Mouse (Mus musculus) heart, embryonic 15.5 days (tissue): ENCODE results near the gene Xkrx. TPM values are rescaled to one million over a fixed set of nuclear protein-coding genes. Genes with fewer than 3 reads are reported as not detected.
"Not testable (repeated sequence)": the region's sequence is repeated elsewhere in the genome, so short reads cannot be mapped to it uniquely, and the experiment has no call there.

Experiments used
- ATAC-seq: fragments of 200-750 bp; cut with Nextera tagmentation; replicated peaks from 2 replicates; pipeline ENCODE4 v1.8.0; 2017; ENCODE audit warnings: low read depth, moderate TSS enrichment; ENCODE audit not compliant: insufficient number of reproducible peaks, insufficient read depth, low FRiP score
- H3K27ac ChIP-seq: fragments of 300-500 bp; sonication (generic); 2 replicates; pipeline ENCODE4 v1.5.1; 2015; ENCODE audit warnings: mild to moderate bottlenecking, inconsistent platforms
- H3K27me3 ChIP-seq: fragments of 300-500 bp; sonication (generic); 2 replicates; pipeline ENCODE4 v1.6.1; 2015; ENCODE audit warnings: inconsistent platforms
- H3K36me3 ChIP-seq: fragments of 300-500 bp; sonication (generic); 2 replicates; pipeline ENCODE4 v1.6.1; 2015; ENCODE audit warnings: mild to moderate bottlenecking, inconsistent platforms
- H3K4me1 ChIP-seq: fragments of 300-500 bp; sonication (generic); replicated peaks from 2 replicates; pipeline ENCODE4 v1.6.1; 2015; ENCODE audit warnings: inconsistent platforms
- H3K4me2 ChIP-seq: fragments of 300-500 bp; sonication (generic); 2 replicates; pipeline ENCODE4 v1.6.1; 2015; ENCODE audit warnings: inconsistent platforms, mild to moderate bottlenecking, moderate library complexity
- H3K4me3 ChIP-seq: fragments of 300-500 bp; sonication (generic); 2 replicates; pipeline ENCODE4 v1.5.1; 2015; ENCODE audit warnings: mild to moderate bottlenecking, inconsistent platforms
- H3K9ac ChIP-seq: fragments of 300-500 bp; sonication (generic); 2 replicates; pipeline ENCODE4 v1.6.1; 2015; ENCODE audit warnings: mild to moderate bottlenecking, inconsistent platforms
- H3K9me3 ChIP-seq: fragments of 300-500 bp; sonication (generic); replicated peaks from 2 replicates; pipeline ENCODE4 v1.6.1; 2016; ENCODE audit warnings: inconsistent platforms
- WGBS: fragments of 180-500 bp; shearing (Covaris S2); methylation state at CpG from one replicate; pipeline ENCODE4 v1.1.7; 2015; ENCODE audit warnings: mixed read lengths; 5-methylcytosine and 5-hydroxymethylcytosine counted together
- polyA plus RNA-seq: library from polyadenylated mRNA; unstranded; fragments of >200 nt; fragmentation: Nextera tagmentation; extraction: Ambion mirVana; gene quantifications from 2 replicates; pipeline ENCODE4 v1.2.1, GENCODE M21; 2015

The Xkrx gene
- polyA plus RNA-seq: 0.18 and 0.41 TPM in 2 replicates

- Histone ChIP-seq H3K4me1 (no peaks in the 10 kb centered on the region), H3K27ac (no peak within 1 kb of the TSS), H3K36me3 (no peaks in the 10 kb centered on the region), H3K4me2 (peak within 1 kb of the TSS; percentile 47), H3K9ac (no peak within 1 kb of the TSS), H3K27me3 (no peaks in the 10 kb centered on the region), H3K4me3 (peak within 1 kb of the TSS; percentile 11), H3K9me3 (no peaks in the 10 kb centered on the region)
- WGBS: 29% methylated on average over 16 of the region's 16 CpGs
- ATAC-seq: no peak
Observed at GRCm38 (mm10) chrX:134162043-134162720, at the start of gene Xkrx. Gene Xkrx, minus strand, starts transcription at chrX:134162076.

- no peaks in the 10 kb centered on the region for H3K36me3 ChIP-seq
- ATAC-seq: no peak
- 86% methylated on average over 7 of the region's 7 CpGs for WGBS
- H3K27ac ChIP-seq: no peak overlapping the region
- H3K4me3 ChIP-seq: no peak overlapping the region
- no peaks in the 10 kb centered on the region for H3K27me3 ChIP-seq
- no peaks in the 10 kb centered on the region for H3K9me3 ChIP-seq
- no peaks in the 10 kb centered on the region for H3K4me1 ChIP-seq
- no peak overlapping the region for H3K9ac ChIP-seq
- H3K4me2 ChIP-seq: no peak overlapping the region
Observed at GRCm38 (mm10) chrX:134211151-134211642, 49.3 kb upstream of the Xkrx start.

GRCm38 (mm10) chrX:134208491-134208890 lies 46.6 kb upstream of the Xkrx start:
- no peak overlapping the region for H3K9ac ChIP-seq
- no peaks in the 10 kb centered on the region for H3K9me3 ChIP-seq
- H3K27ac ChIP-seq: no peak overlapping the region
- H3K4me2 ChIP-seq: no peak overlapping the region
- H3K4me1 ChIP-seq: no peaks in the 10 kb centered on the region
- H3K27me3 ChIP-seq: no peaks in the 10 kb centered on the region
- ATAC-seq: no peak
- 79% methylated on average over 2 of the region's 2 CpGs for WGBS
- no peaks in the 10 kb centered on the region for H3K36me3 ChIP-seq
- no peak overlapping the region for H3K4me3 ChIP-seq

GRCm38 (mm10) chrX:134187201-134187600 lies 25.3 kb upstream of the Xkrx start, which contains the start of gene Arl13a:
Gene Arl13a, plus strand, starts transcription at chrX:134187501.
- H3K4me1 ChIP-seq, H3K27ac ChIP-seq, H3K4me2 ChIP-seq, H3K36me3 ChIP-seq, H3K9me3 ChIP-seq, H3K9ac ChIP-seq, ATAC-seq, H3K4me3 ChIP-seq, H3K27me3 ChIP-seq: not testable (repeated sequence)
- WGBS: 89% methylated on average over 9 of the region's 9 CpGs

- Histone ChIP-seq H3K4me2 (no peak overlapping the region), H3K36me3 (no peaks in the 10 kb centered on the region), H3K27me3 (no peaks in the 10 kb centered on the region), H3K9ac (no peak overlapping the region), H3K9me3 (no peaks in the 10 kb centered on the region), H3K4me1 (no peaks in the 10 kb centered on the region), H3K27ac (no peak overlapping the region), H3K4me3 (no peak overlapping the region)
- no peak for ATAC-seq
- 84% methylated on average over 1 of the region's 1 CpGs for WGBS
Observed at GRCm38 (mm10) chrX:134174699-134175098, 12.8 kb upstream of the Xkrx start.

GRCm38 (mm10) chrX:134170584-134170983 lies 8.7 kb upstream of the Xkrx start:
- H3K9ac ChIP-seq: no peak overlapping the region
- H3K36me3 ChIP-seq: no peaks in the 10 kb centered on the region
- H3K9me3 ChIP-seq: no peaks in the 10 kb centered on the region
- 89% methylated on average over 1 of the region's 1 CpGs for WGBS
- no peak for ATAC-seq
- no peak overlapping the region for H3K4me3 ChIP-seq
- H3K4me1 ChIP-seq: no peaks in the 10 kb centered on the region
- no peak overlapping the region for H3K27ac ChIP-seq
- no peak overlapping the region for H3K4me2 ChIP-seq
- H3K27me3 ChIP-seq: no peaks in the 10 kb centered on the region

- no peaks in the 10 kb centered on the region for H3K36me3 ChIP-seq
- H3K4me3 ChIP-seq: no peak overlapping the region
- no peaks in the 10 kb centered on the region for H3K4me1 ChIP-seq
- ATAC-seq: no peak
- H3K9ac ChIP-seq: no peak overlapping the region
- no peaks in the 10 kb centered on the region for H3K9me3 ChIP-seq
- whole genome bisulfite sequencing: 48% methylated on average over 4 of the region's 4 CpGs
- no peak overlapping the region for H3K27ac ChIP-seq
- no peaks in the 10 kb centered on the region for H3K27me3 ChIP-seq
- no peak overlapping the region for H3K4me2 ChIP-seq
Observed at GRCm38 (mm10) chrX:134163484-134163883, 1.6 kb upstream of the Xkrx start.

- Histone ChIP-seq H3K4me2 (peak overlapping the region; percentile 47), H3K4me3 (peak overlapping the region; percentile 11), H3K36me3 (no peaks in the 10 kb centered on the region), H3K4me1 (no peaks in the 10 kb centered on the region), H3K9ac (no peak overlapping the region), H3K9me3 (no peaks in the 10 kb centered on the region), H3K27ac (no peak overlapping the region), H3K27me3 (no peaks in the 10 kb centered on the region)
- no peak for ATAC-seq
- 22% methylated on average over 11 of the region's 11 CpGs for WGBS
Observed at GRCm38 (mm10) chrX:134162826-134163225, 950 bp upstream of the Xkrx start.

GRCm38 (mm10) chrX:134160442-134160841 lies 1.4 kb downstream of the Xkrx start:
- Histone ChIP-seq H3K4me1 (no peaks in the 10 kb centered on the region), H3K9ac (no peak overlapping the region), H3K27ac (no peak overlapping the region), H3K36me3 (no peaks in the 10 kb centered on the region), H3K27me3 (no peaks in the 10 kb centered on the region), H3K4me3 (no peak overlapping the region), H3K9me3 (no peaks in the 10 kb centered on the region), H3K4me2 (no peak overlapping the region)
- no peak for ATAC-seq
- 76% methylated on average over 2 of the region's 2 CpGs for WGBS

- Histone ChIP-seq H3K9me3 (no peaks in the 10 kb centered on the region), H3K27me3 (no peaks in the 10 kb centered on the region), H3K4me1 (no peaks in the 10 kb centered on the region), H3K27ac (no peak overlapping the region), H3K9ac (no peak overlapping the region), H3K4me3 (no peak overlapping the region), H3K4me2 (no peak overlapping the region), H3K36me3 (no peaks in the 10 kb centered on the region)
- WGBS: 36% methylated on average over 7 of the region's 7 CpGs
- ATAC-seq: no peak
Observed at GRCm38 (mm10) chrX:134158151-134158550, 3.7 kb downstream of the Xkrx start.

- H3K4me3 ChIP-seq: no peak overlapping the region
- ATAC-seq: no peak
- H3K4me1 ChIP-seq: no peaks in the 10 kb centered on the region
- no peaks in the 10 kb centered on the region for H3K9me3 ChIP-seq
- no peak overlapping the region for H3K27ac ChIP-seq
- no peak overlapping the region for H3K4me2 ChIP-seq
- H3K27me3 ChIP-seq: no peaks in the 10 kb centered on the region
- no peak overlapping the region for H3K9ac ChIP-seq
- H3K36me3 ChIP-seq: no peaks in the 10 kb centered on the region
- 58% methylated on average over 4 of the region's 4 CpGs for WGBS
Observed at GRCm38 (mm10) chrX:134141986-134142385, 19.9 kb downstream of the Xkrx start.

GRCm38 (mm10) chrX:134141551-134141950 lies 20.3 kb downstream of the Xkrx start:
- Histone ChIP-seq H3K4me1 (no peaks in the 10 kb centered on the region), H3K27ac (no peak overlapping the region), H3K27me3 (no peaks in the 10 kb centered on the region), H3K9ac (no peak overlapping the region), H3K4me3 (no peak overlapping the region), H3K4me2 (no peak overlapping the region), H3K36me3 (no peaks in the 10 kb centered on the region), H3K9me3 (no peaks in the 10 kb centered on the region)
- 72% methylated on average over 1 of the region's 1 CpGs for WGBS
- no peak for ATAC-seq
